Comparison of ENCODE assay signal across 20 mouse cellular contexts in genomic region chr1:71921456-71921855, GRCm38 (mm10).
DNase-seq lines count a peak whose midpoint lies in the region; ATAC-seq lines count a peak whose summit lies in the region.
"Had no signal": no experiment of that assay in that cellular context is flagged by ENCODE, and none has a peak within 500 bp of the region (broad histone marks: within the 10 kb centered on the region; RNA-seq: fewer than 3 reads in every experiment).

No protein-coding gene starts in this region.

- no peaks in the 10 kb centered on the region for H3K36me3 ChIP-seq in limb, embryonic 10.5 days
- H3K36me3 ChIP-seq in forebrain, embryonic 14.5 days (ENCODE audit: control insufficient read depth, insufficient read depth, low read length) = no peaks in the 10 kb centered on the region
- H3K36me3 ChIP-seq: embryonic facial prominence, embryonic 10.5 days; embryonic facial prominence, embryonic 12.5 days had no signal

- WGBS in limb, embryonic 10.5 days = 85% methylated on average over 2 of the region's 2 CpGs
- WGBS in forebrain, embryonic 14.5 days = 86% methylated on average over 2 of the region's 2 CpGs

- H3K9ac ChIP-seq in forebrain, embryonic 14.5 days (ENCODE audit: low read length) = no peak overlapping the region
- H3K9ac ChIP-seq: embryonic facial prominence, embryonic 12.5 days; forebrain, embryonic 13.5 days had no signal

- H3K4me2 ChIP-seq in forebrain, embryonic 14.5 days (ENCODE audit: low read length) = no peak overlapping the region
- H3K4me2 ChIP-seq: embryonic facial prominence, embryonic 12.5 days; forebrain, embryonic 13.5 days had no signal

- H3K4me1 ChIP-seq in limb, embryonic 10.5 days = no peaks in the 10 kb centered on the region
- no peaks in the 10 kb centered on the region for H3K4me1 ChIP-seq in forebrain, embryonic 14.5 days (ENCODE audit: control insufficient read depth, insufficient read depth, low read length)
- H3K4me1 ChIP-seq: embryonic facial prominence, embryonic 10.5 days; embryonic facial prominence, embryonic 12.5 days; forebrain, embryonic 13.5 days had no signal

- DNase-seq in 3134 (ENCODE audit: extremely low read depth, insufficient read length, low spot score) (peak; percentile 57), 3T3-L1 (ENCODE audit: low read depth, low spot score) (peak; percentile 71), liver (no peak)
- DNase-seq in limb, embryonic 10.5 days (ENCODE audit: low spot score) = no peak
- DNase-seq in frontal cortex, postnatal 10 days (ENCODE audit: low spot score in 2 of 2) = no peak
- no peak for DNase-seq in forebrain, embryonic 14.5 days (ENCODE audit: low spot score)
- DNase-seq: adrenal gland, adult 8-10 months; adrenal gland, postnatal 14 days; adrenal gland, postnatal 36 days; cerebellum, adult 11-12 months; cerebellum, adult 2 months; cerebellum, adult 9-10 months; cerebellum, postnatal 10 days; cerebellum, postnatal 25 days had no signal

- ATAC-seq in forebrain, embryonic 14.5 days = no peak
- ATAC-seq: activated CD4-positive, CD25-positive, alpha-beta regulatory T cell, adult 4 months; forebrain, embryonic 13.5 days; forebrain, embryonic 16.5 days; Patski had no signal

- no peak overlapping the region for H3K4me3 ChIP-seq in limb, embryonic 10.5 days
- no peak overlapping the region for H3K4me3 ChIP-seq in forebrain, embryonic 14.5 days (ENCODE audit: low read depth, low read length)
- H3K4me3 ChIP-seq: embryonic facial prominence, embryonic 10.5 days; embryonic facial prominence, embryonic 12.5 days; forebrain, embryonic 13.5 days had no signal

- H3K9me3 ChIP-seq in limb, embryonic 10.5 days (replicated peaks) = no peaks in the 10 kb centered on the region
- H3K9me3 ChIP-seq in forebrain, embryonic 14.5 days (replicated peaks; ENCODE audit: control insufficient read depth, low read length) = no peaks in the 10 kb centered on the region
- H3K9me3 ChIP-seq: embryonic facial prominence, embryonic 10.5 days; embryonic facial prominence, embryonic 12.5 days; forebrain, embryonic 13.5 days had no signal

- peak overlapping the region; percentile 25; the same call in 1 of the 2 replicates for H3K27ac ChIP-seq in limb, embryonic 10.5 days
- H3K27ac ChIP-seq in forebrain, embryonic 14.5 days (ENCODE audit: low read depth, low read length) = no peak overlapping the region
- H3K27ac ChIP-seq: embryonic facial prominence, embryonic 10.5 days; embryonic facial prominence, embryonic 12.5 days; forebrain, embryonic 13.5 days had no signal

- H3K27me3 ChIP-seq in limb, embryonic 10.5 days (ENCODE audit: low read depth, poor library complexity, severe bottlenecking) = no peaks in the 10 kb centered on the region
- no peaks in the 10 kb centered on the region for H3K27me3 ChIP-seq in forebrain, embryonic 14.5 days (replicated peaks; ENCODE audit: control insufficient read depth, insufficient read depth, low read length)
- H3K27me3 ChIP-seq: embryonic facial prominence, embryonic 12.5 days; forebrain, embryonic 13.5 days; Patski had no signal

Comparison
In these comparisons a context has a peak if more than half of its experiments do, and no peak if none do; other contexts are left out.
1. DNase-seq: peak in 3134 (single experiment) and 3T3-L1 (single experiment); none in limb, embryonic 10.5 days (single experiment), frontal cortex, postnatal 10 days (0 of 2), liver (single experiment) and forebrain, embryonic 14.5 days (single experiment).